7 mouse cellular contexts compared by ENCODE assay signal in genomic region chr12:111653434-111653833, GRCm38 (mm10). TPM values are rescaled to one million over a fixed set of nuclear protein-coding genes. Genes with fewer than 3 reads are reported as not detected.
DNase-seq lines count a peak whose midpoint lies in the region; ATAC-seq and TF ChIP-seq lines count a peak whose summit lies in the region.

No protein-coding gene starts in this region.

- H3K27me3 ChIP-seq in lung, embryonic 14.5 days (ENCODE audit: insufficient read depth, low read length): no peaks in the 10 kb centered on the region

- H3K36me3 ChIP-seq in lung, embryonic 14.5 days (ENCODE audit: insufficient read depth): peaks cover 82% of the 10 kb centered on the region

- H3K9me3 ChIP-seq in lung, embryonic 14.5 days (ENCODE audit: low read depth, low read length): no peaks in the 10 kb centered on the region

- ATAC-seq in lung, embryonic 14.5 days (ENCODE audit: insufficient read depth): no peak

- 30% methylated on average over 3 of the region's 3 CpGs for WGBS in lung, embryonic 14.5 days

- peak; percentile 86 for TF ChIP-seq CTCF in lung, embryonic 14.5 days (IDR thresholded peaks at IDR 0.05; ENCODE audit: low read depth)

- peak; percentile 26 to 53 for DNase-seq in CD8-positive naive resting alpha-beta T cell, adult 2 months (ENCODE audit: low read depth in 2 of 2, low spot score in 2 of 2)
- peak; percentile 53 for DNase-seq in Muller cell, postnatal 12 days (ENCODE audit: inconsistent ontology term)
- peak; percentile 81 to 83 for DNase-seq in cerebellum, postnatal 36 days
- DNase-seq in gastrocnemius, postnatal 10 days: peak; percentile 73
- DNase-seq in kidney, adult 8-10 months: peak; percentile 60 to 79
- DNase-seq in lung, embryonic 14.5 days: peak; percentile 85
- DNase-seq in right cerebral cortex, adult 18-20 months: peak; percentile 82

- H3K4me1 ChIP-seq in lung, embryonic 14.5 days (ENCODE audit: insufficient read depth): no peaks in the 10 kb centered on the region

- no peak overlapping the region for H3K27ac ChIP-seq in lung, embryonic 14.5 days (ENCODE audit: low read depth)

- no peak overlapping the region for H3K9ac ChIP-seq in lung, embryonic 14.5 days

- no peak overlapping the region for H3K4me2 ChIP-seq in lung, embryonic 14.5 days

- no peak overlapping the region for H3K4me3 ChIP-seq in lung, embryonic 14.5 days (ENCODE audit: low read depth, low read length)

RNA-seq across cellular contexts. Expression of gene Ckb, which starts 18.7 kb away (rescaled TPM):
- 10 to 100 TPM; 37.7 to 68.3 TPM for total RNA-seq in gastrocnemius, postnatal 10 days (2021)
- polyA plus RNA-seq in lung, embryonic 14.5 days (2014; fragmentation: Nextera tagmentation; extraction: Ambion mirVana): 210 and 217 TPM in 2 replicates

RNA-seq across cellular contexts. Expression of gene Trmt61a, which starts 24.5 kb away (rescaled TPM):
- total RNA-seq in gastrocnemius, postnatal 10 days (2021): 1 to 10 TPM; 3.8 to 5.4 TPM
- polyA plus RNA-seq in lung, embryonic 14.5 days (2014; fragmentation: Nextera tagmentation; extraction: Ambion mirVana): 8.7 and 9.3 TPM in 2 replicates

RNA-seq across cellular contexts. Expression of gene Bag5, which starts 59.6 kb away (rescaled TPM):
- 10 to 100 TPM; 17.5 to 21.1 TPM for total RNA-seq in gastrocnemius, postnatal 10 days (2021)
- 51.5 and 53.2 TPM in 2 replicates for polyA plus RNA-seq in lung, embryonic 14.5 days (2014; fragmentation: Nextera tagmentation; extraction: Ambion mirVana)

RNA-seq across cellular contexts. Expression of gene Apopt1, which starts 59.6 kb away (rescaled TPM):
- 10 to 100 TPM; 34.7 to 39.5 TPM for total RNA-seq in gastrocnemius, postnatal 10 days (2021)
- 53.3 and 57.3 TPM in 2 replicates for polyA plus RNA-seq in lung, embryonic 14.5 days (2014; fragmentation: Nextera tagmentation; extraction: Ambion mirVana)
